Mouse (Mus musculus) heart, adult 11 months (tissue): ENCODE results near the gene Abracl.

ENCODE experiments used
- DNase-seq: peaks from one replicate; pipeline ENCODE4 v3.0.0; 2022

The Abracl gene

GRCm38 (mm10) chr10:18022741-18023347 is at the start of gene Abracl:
TSS of gene Abracl (minus strand) at chr10:18023288.
- peak; percentile 99 for DNase-seq

- DNase-seq = peak; percentile 66
Observed at GRCm38 (mm10) chr10:18072871-18073270, 49.8 kb upstream of the Abracl start.

- DNase-seq = peak; percentile 86
Observed at GRCm38 (mm10) chr10:18070616-18071015, 47.5 kb upstream of the Abracl start.

GRCm38 (mm10) chr10:18070144-18070543 is 47.1 kb upstream of the Abracl start:
- DNase-seq = peak; percentile 92

- DNase-seq = no peak
Observed at GRCm38 (mm10) chr10:18069576-18069975, 46.5 kb upstream of the Abracl start.

GRCm38 (mm10) chr10:18068880-18069279 is 45.8 kb upstream of the Abracl start:
- peak; percentile 50 for DNase-seq

GRCm38 (mm10) chr10:18067761-18068446 is 44.8 kb upstream of the Abracl start:
- peak; percentile 74 for DNase-seq

- DNase-seq = peak; percentile 36
Observed at GRCm38 (mm10) chr10:18066031-18066439, 42.9 kb upstream of the Abracl start.

GRCm38 (mm10) chr10:18064606-18065228 is 41.6 kb upstream of the Abracl start:
- peak; percentile 62 for DNase-seq

- DNase-seq = no peak
Observed at GRCm38 (mm10) chr10:18061533-18061932, 38.4 kb upstream of the Abracl start.

- DNase-seq = no peak
Observed at GRCm38 (mm10) chr10:18060778-18061177, 37.7 kb upstream of the Abracl start.

GRCm38 (mm10) chr10:18059807-18060206 is 36.7 kb upstream of the Abracl start:
- no peak for DNase-seq

- peak; percentile 84 for DNase-seq
Observed at GRCm38 (mm10) chr10:18058681-18059338, 35.7 kb upstream of the Abracl start.

GRCm38 (mm10) chr10:18056391-18056745 is 33.3 kb upstream of the Abracl start:
- DNase-seq = peak; percentile 70

GRCm38 (mm10) chr10:18055696-18056390 is 32.8 kb upstream of the Abracl start, which contains the start of gene Reps1:
TSS of gene Reps1 (plus strand) at chr10:18055861.
- DNase-seq = no peak

GRCm38 (mm10) chr10:18055009-18055695 is 32.1 kb upstream of the Abracl start:
- DNase-seq = peak; percentile 99

GRCm38 (mm10) chr10:18047380-18048146 is 24.5 kb upstream of the Abracl start:
- peak; percentile 61 for DNase-seq

- peak; percentile 73 for DNase-seq
Observed at GRCm38 (mm10) chr10:18046380-18046779, 23.3 kb upstream of the Abracl start.

GRCm38 (mm10) chr10:18036849-18037248 is 13.8 kb upstream of the Abracl start:
- peak; percentile 63 for DNase-seq

GRCm38 (mm10) chr10:18034408-18034807 is 11.3 kb upstream of the Abracl start:
- peak; percentile 66 for DNase-seq

- peak; percentile 98 for DNase-seq
Observed at GRCm38 (mm10) chr10:18022312-18022711, 776 bp downstream of the Abracl start.
